Mouse (Mus musculus) myocyte (in vitro differentiated cells): ENCODE measurements around the gene Tspyl2. TPM values are rescaled to one million over a fixed set of nuclear protein-coding genes. Genes with fewer than 3 reads are reported as not detected.
"Not testable (repeated sequence)": the region's sequence is repeated elsewhere in the genome, so short reads cannot be mapped to it uniquely, and the experiment has no call there.

Source experiments
- H3K27me3 ChIP-seq: one replicate; pipeline ENCODE4 v1.6.1; 2011; ENCODE audit not compliant: control insufficient read depth, insufficient read depth, insufficient read length
- H3K36me3 ChIP-seq: one replicate; pipeline ENCODE4 v1.6.1; 2011; ENCODE audit not compliant: control insufficient read depth, insufficient read depth
- H3K4me2 ChIP-seq: one replicate; pipeline ENCODE4 v1.6.1; 2011; ENCODE audit warnings: low read depth, control low read depth
- H3K4me3 ChIP-seq: one replicate; pipeline ENCODE4 v1.5.1; 2011; ENCODE audit warnings: mild to moderate bottlenecking, control low read depth, moderate library complexity
- H3K79me2 ChIP-seq: one replicate; pipeline ENCODE4 v1.6.1; 2011; ENCODE audit not compliant: control insufficient read depth, insufficient read depth
- H3ac ChIP-seq: one replicate; pipeline ENCODE4 v1.6.1; 2011; ENCODE audit not compliant: control insufficient read depth, insufficient read length
- CEBPB ChIP-seq: IDR thresholded peaks from 2 replicates; pipeline ENCODE4 v1.6.1; 2011; ENCODE audit warnings: mild to moderate bottlenecking, moderate library complexity; ENCODE audit not compliant: poor library complexity, insufficient read depth, severe bottlenecking
- E2F4 ChIP-seq: IDR thresholded peaks from one replicate; pipeline ENCODE4 v1.6.1; 2011; ENCODE audit warnings: mild to moderate bottlenecking, control low read depth, moderate library complexity; ENCODE audit not compliant: insufficient read depth
- MAX ChIP-seq: IDR thresholded peaks from one replicate; pipeline ENCODE4 v1.6.1; 2011; ENCODE audit warnings: low read depth, mild to moderate bottlenecking, control low read depth
- MYOD1 ChIP-seq, 3 experiments: IDR thresholded peaks; one replicate each; pipeline ENCODE4 v1.6.1; 2011; ENCODE audit warnings: control low read depth in 2 of 3, low read depth in 2 of 3, mild to moderate bottlenecking in 2 of 3, moderate library complexity in 1 of 3; ENCODE audit not compliant: insufficient read length in 2 of 3, control insufficient read depth in 1 of 3
- MYOG ChIP-seq, 3 experiments: IDR thresholded peaks; one replicate each; pipeline ENCODE4 v1.6.1; 2011; ENCODE audit warnings: control low read depth in 2 of 3, low read depth in 2 of 3, mild to moderate bottlenecking in 2 of 3; ENCODE audit not compliant: insufficient read length in 2 of 3, control insufficient read depth in 1 of 3, insufficient read depth in 1 of 3
- POLR2A ChIP-seq: IDR thresholded peaks from one replicate; pipeline ENCODE4 v1.6.1; 2011; ENCODE audit warnings: low read depth, mild to moderate bottlenecking, control low read depth, moderate library complexity; ENCODE audit not compliant: insufficient read length
- POLR2AphosphoS2 ChIP-seq: IDR thresholded peaks from one replicate; pipeline ENCODE4 v1.6.1; 2011; ENCODE audit warnings: low read depth, control low read depth; ENCODE audit not compliant: insufficient read length
- REST ChIP-seq: IDR thresholded peaks from one replicate; pipeline ENCODE4 v1.6.1; 2011; ENCODE audit warnings: mild to moderate bottlenecking, control low read depth, moderate library complexity; ENCODE audit not compliant: insufficient read depth, insufficient read length
- TCF12 ChIP-seq: IDR thresholded peaks from one replicate; pipeline ENCODE4 v1.6.1; 2011; ENCODE audit warnings: mild to moderate bottlenecking, control low read depth; ENCODE audit not compliant: poor library complexity, insufficient read depth, severe bottlenecking
- TCF3 ChIP-seq: IDR thresholded peaks from one replicate; pipeline ENCODE4 v1.6.1; 2011; ENCODE audit warnings: low read depth, control low read depth; ENCODE audit not compliant: insufficient read length
- USF1 ChIP-seq: IDR thresholded peaks from one replicate; pipeline ENCODE4 v1.6.1; 2011; ENCODE audit warnings: low read depth, mild to moderate bottlenecking, control low read depth, moderate library complexity
- polyA plus RNA-seq: library from polyadenylated mRNA; unstranded; fragments of >200 nt; fragmentation: generic; extraction: Trizol; gene quantifications from one replicate; pipeline ENCODE4 v1.2.1, GENCODE M21; 2012; ENCODE audit warnings: missing spikeins

Gene Tspyl2
- polyA plus RNA-seq, 1 experiment = 17.1 TPM

DNA sequence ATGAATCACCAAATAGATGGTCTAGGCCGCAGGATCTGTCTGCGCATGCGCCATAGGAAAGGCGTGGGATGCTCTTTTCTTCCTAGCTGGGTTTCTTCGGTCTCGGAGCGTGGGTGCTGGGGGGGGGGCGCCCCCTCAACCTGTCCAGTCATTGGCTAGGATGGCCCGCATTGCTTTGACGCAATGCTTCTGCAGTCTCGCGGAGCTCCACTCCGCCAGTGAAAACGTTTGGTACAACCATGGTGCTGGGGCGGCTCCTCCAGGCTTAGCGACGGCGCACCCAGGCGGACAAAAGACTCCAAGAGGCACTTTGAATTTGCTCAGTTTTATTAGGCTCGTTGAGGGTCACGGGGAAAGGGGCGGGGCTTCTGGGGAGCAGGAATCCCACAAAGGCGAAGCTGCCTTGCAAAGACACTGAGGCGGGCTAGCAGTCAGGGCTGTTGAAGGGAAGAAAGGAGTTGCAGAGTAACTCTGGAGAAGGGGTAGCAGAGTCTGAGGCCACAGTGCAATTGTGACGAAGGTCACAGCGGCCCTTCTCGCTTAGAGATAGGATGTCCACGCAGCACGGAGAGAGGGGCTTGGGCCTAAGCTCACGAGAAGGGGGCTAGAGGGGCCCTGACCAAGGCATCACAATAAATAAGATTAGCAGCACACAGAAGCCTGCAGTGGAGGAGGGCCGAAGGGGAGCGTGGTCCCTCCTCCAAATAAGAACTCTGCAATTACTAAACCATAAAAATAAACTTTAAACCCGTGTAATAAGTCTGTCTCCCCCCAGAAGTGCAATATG is 5.5 kb downstream of the Tspyl2 start:
- H3ac ChIP-seq = no peak overlapping the region
- H3K79me2 ChIP-seq = peaks cover 14% of the 10 kb centered on the region
- TF ChIP-seq MYOD1 (IDR thresholded peaks at IDR 0.05; ENCODE audit: control insufficient read depth in 1 of 3, insufficient read length in 2 of 3, low read depth in 2 of 3) (no peak), POLR2A (peak; percentile 51), POLR2AphosphoS2 (peak; percentile 94)
- H3K4me3 ChIP-seq = peak overlapping the region; percentile 13
- peak overlapping the region; percentile 74 for H3K4me2 ChIP-seq
- H3K36me3 ChIP-seq = peaks cover 6% of the 10 kb centered on the region
- no peaks in the 10 kb centered on the region for H3K27me3 ChIP-seq

DNA sequence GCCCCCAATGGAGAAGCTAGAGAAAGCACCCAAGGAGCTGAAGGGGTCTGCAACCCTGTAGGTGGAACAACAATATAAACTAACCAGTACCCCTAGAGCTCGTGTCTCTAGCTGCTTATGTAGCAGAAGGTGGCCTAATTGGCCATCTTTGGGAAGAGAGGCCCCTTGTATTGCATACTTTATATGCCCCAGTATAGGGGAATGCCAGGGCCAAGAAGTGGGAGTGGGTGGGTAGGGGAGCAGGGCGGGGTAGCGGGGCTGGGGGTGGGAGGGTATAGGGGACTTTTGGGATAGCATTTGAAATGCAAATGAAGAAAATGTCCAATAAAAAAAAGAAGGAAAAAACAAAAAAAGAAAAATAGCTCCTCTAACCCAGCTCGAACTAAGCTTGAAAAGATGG is 6.1 kb downstream of the Tspyl2 start:
- Histone ChIP-seq H3K4me3 (peak overlapping the region; percentile 13), H3K4me2 (peak overlapping the region; percentile 62)
- H3K79me2 ChIP-seq, H3K36me3 ChIP-seq, H3ac ChIP-seq, H3K27me3 ChIP-seq: not testable (repeated sequence)

GRCm38 (mm10) chrX:152329400-152329799 is 12.8 kb downstream of the Tspyl2 start:
- H3K4me3 ChIP-seq, H3K27me3 ChIP-seq, H3K79me2 ChIP-seq, H3ac ChIP-seq, H3K36me3 ChIP-seq, H3K4me2 ChIP-seq: not testable (repeated sequence)

DNA sequence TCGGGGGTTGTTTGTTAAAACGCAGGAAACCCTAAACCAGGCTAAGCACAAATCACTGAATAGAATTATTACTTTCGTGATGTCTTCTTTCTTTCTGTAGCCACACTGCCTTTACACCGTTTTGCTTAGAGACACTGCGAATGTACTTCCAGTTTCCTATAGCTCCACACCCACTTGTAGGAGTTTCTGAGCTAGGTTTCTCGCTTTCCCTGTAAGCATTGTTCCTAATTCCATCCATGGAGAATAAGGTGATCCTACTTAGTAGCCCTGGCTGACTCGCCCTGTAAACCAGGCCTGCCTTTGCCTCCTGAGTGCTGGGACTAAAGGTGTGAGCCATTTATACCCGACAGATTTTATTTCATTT is 14.6 kb downstream of the Tspyl2 start:
- peak overlapping the region; percentile 78 for H3K4me2 ChIP-seq
- peak overlapping the region; percentile 41 for H3K4me3 ChIP-seq
- H3ac ChIP-seq = no peak overlapping the region
- H3K36me3 ChIP-seq = no peaks in the 10 kb centered on the region
- no peaks in the 10 kb centered on the region for H3K27me3 ChIP-seq
- H3K79me2 ChIP-seq = no peaks in the 10 kb centered on the region
- TF ChIP-seq CEBPB (no peak), MYOD1 (IDR thresholded peaks at IDR 0.05; ENCODE audit: control insufficient read depth in 1 of 3, insufficient read length in 2 of 3, low read depth in 2 of 3) (no peak), TCF3 (no peak), REST (no peak), USF1 (no peak), TCF12 (no peak), MYOG (IDR thresholded peaks at IDR 0.05; ENCODE audit: control insufficient read depth in 1 of 3, insufficient read depth in 1 of 3, insufficient read length in 2 of 3, low read depth in 2 of 3) (no peak), E2F4 (no peak), POLR2AphosphoS2 (no peak), POLR2A (no peak), MAX (no peak)

DNA sequence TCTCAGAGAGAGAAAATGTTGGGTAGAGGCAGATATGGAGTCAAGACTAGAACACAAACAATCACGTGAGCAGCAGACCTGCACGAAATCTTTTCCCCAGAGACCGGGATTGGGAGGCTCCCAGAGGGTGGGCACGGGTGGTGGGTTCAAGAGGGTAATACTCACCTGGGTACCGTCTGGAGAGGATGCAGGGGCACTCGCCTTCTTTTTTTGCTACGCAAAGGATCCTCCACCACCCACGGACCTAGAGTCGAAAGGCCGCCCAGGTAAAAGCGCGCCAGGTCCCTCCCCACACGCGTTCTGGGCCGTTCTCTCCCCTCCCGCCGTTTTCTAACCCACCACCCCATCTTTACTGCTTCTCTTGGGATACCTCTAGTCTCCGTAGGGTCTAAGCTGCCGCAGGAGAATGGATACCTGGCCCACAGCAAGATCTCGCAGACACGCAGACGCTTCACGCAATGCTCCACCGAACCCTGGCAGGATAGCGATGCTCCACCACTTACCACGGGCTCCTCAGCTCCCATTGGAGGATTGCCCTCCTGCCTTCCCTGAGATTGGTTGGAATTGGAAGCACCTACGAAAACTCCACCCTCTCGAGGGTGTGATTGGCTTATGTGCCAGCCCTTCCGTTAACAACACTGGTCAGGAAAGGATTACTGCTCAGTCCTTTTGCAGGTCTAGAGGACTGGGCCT is 15.1 kb downstream of the Tspyl2 start, which contains the start of gene Kantr:
Gene Kantr, minus strand, starts transcription at position 500 of the 693 bp plus-strand sequence.
- Histone ChIP-seq H3K36me3 (no peaks in the 10 kb centered on the region), H3K4me3 (peak within 1 kb of the TSS; percentile 41), H3ac (no peak within 1 kb of the TSS), H3K27me3 (no peaks in the 10 kb centered on the region), H3K4me2 (peak within 1 kb of the TSS; percentile 78), H3K79me2 (no peaks in the 10 kb centered on the region)
- TF ChIP-seq POLR2A (peak; percentile 70), CEBPB (no peak), POLR2AphosphoS2 (peak; percentile 89)

DNA sequence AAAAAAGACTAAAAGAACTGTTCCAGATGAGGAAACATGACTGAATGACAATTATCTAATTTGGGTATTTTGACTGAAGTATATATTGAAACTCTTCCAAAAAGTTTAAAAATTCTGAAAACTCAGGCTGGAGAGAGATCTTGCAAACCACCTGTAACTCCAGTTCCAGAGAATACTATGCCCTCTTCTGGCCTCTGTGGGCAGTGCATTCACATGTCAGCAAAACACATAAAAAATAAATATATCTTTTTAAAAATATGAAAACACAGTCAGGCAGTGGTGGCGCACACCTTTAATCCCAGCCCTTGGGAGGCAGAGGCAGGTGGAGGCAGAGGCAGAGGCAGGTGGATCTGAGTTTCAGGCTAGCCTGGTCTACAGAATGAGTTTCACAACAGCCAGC is 18.6 kb downstream of the Tspyl2 start:
- TF ChIP-seq REST (no peak), MYOG (IDR thresholded peaks at IDR 0.05; ENCODE audit: control insufficient read depth in 1 of 3, insufficient read depth in 1 of 3, insufficient read length in 2 of 3, low read depth in 2 of 3) (no peak), USF1 (no peak), E2F4 (no peak), POLR2AphosphoS2 (no peak), CEBPB (no peak), POLR2A (no peak), MYOD1 (IDR thresholded peaks at IDR 0.05; ENCODE audit: control insufficient read depth in 1 of 3, insufficient read length in 2 of 3, low read depth in 2 of 3) (no peak)
- Histone ChIP-seq H3K36me3 (no peaks in the 10 kb centered on the region), H3ac (no peak overlapping the region), H3K4me2 (no peak overlapping the region), H3K79me2 (no peaks in the 10 kb centered on the region), H3K4me3 (no peak overlapping the region), H3K27me3 (no peaks in the 10 kb centered on the region)
